In genomic region chr8:121901498-121902236, GRCm38 (mm10) we compare ENCODE assay signal across 9 mouse cellular contexts. TPM values are rescaled to one million over a fixed set of nuclear protein-coding genes. Genes with fewer than 3 reads are reported as not detected.
DNase-seq lines count a peak whose midpoint lies in the region; ATAC-seq and TF ChIP-seq lines count a peak whose summit lies in the region.
"Had no signal": no experiment of that assay in that cellular context is flagged by ENCODE, and none has a peak within 500 bp of the region (broad histone marks: within the 10 kb centered on the region; RNA-seq: fewer than 3 reads in every experiment).

No protein-coding gene starts in this region.

- H3K27ac ChIP-seq in layer of hippocampus, adult 2 months = peak overlapping the region; percentile 11
- peak overlapping the region; percentile 34 for H3K27ac ChIP-seq in embryonic fibroblast, embryonic 13.5 days (ENCODE audit: insufficient read depth, low read length)
- no peak overlapping the region for H3K27ac ChIP-seq in limb, embryonic 13.5 days
- H3K27ac ChIP-seq: macrophage had no signal

- 32% methylated on average over 8 of the region's 8 CpGs for WGBS in limb, embryonic 13.5 days

- no peak for TF ChIP-seq CTCF in layer of hippocampus, adult 2 months (conservative IDR thresholded peaks at IDR 0.05)
- TF ChIP-seq CTCF in embryonic fibroblast, embryonic 13.5 days (IDR thresholded peaks at IDR 0.05; ENCODE audit: borderline replicate concordance, insufficient read depth, low read length) = no peak

- no peak overlapping the region for H3K4me2 ChIP-seq in limb, embryonic 13.5 days (replicated peaks)

- H3K9me3 ChIP-seq in limb, embryonic 13.5 days = no peaks in the 10 kb centered on the region

- peaks cover 38% of the 10 kb centered on the region for H3K4me1 ChIP-seq in embryonic fibroblast, embryonic 13.5 days (ENCODE audit: control insufficient read depth, insufficient read depth, low read length)
- peaks cover 48% of the 10 kb centered on the region for H3K4me1 ChIP-seq in limb, embryonic 13.5 days

- H3K9ac ChIP-seq in limb, embryonic 13.5 days = peak overlapping the region; percentile 31

- no peaks in the 10 kb centered on the region for H3K27me3 ChIP-seq in limb, embryonic 13.5 days

- peak overlapping the region; percentile 27 for H3K4me3 ChIP-seq in layer of hippocampus, adult 2 months
- H3K4me3 ChIP-seq in embryonic fibroblast, embryonic 13.5 days (ENCODE audit: insufficient read depth, low read length) = no peak overlapping the region
- no peak overlapping the region for H3K4me3 ChIP-seq in limb, embryonic 13.5 days

- ATAC-seq in limb, embryonic 13.5 days (ENCODE audit: low FRiP score, low read depth) = no peak

- DNase-seq in layer of hippocampus, adult 2 months (ENCODE audit: low spot score in 2 of 2) = no peak
- DNase-seq in layer of hippocampus, postnatal 36 days = no peak
- DNase-seq in ZHBTc4 (ENCODE audit: low read depth, low spot score) = peak; percentile 51
- DNase-seq in layer of hippocampus, postnatal 10 days (ENCODE audit: low spot score in 2 of 2) = no peak
- no peak for DNase-seq in frontal cortex, postnatal 10 days (ENCODE audit: low spot score in 2 of 2)
- DNase-seq in lung, postnatal 25 days (ENCODE audit: low spot score) = no peak

- H3K36me3 ChIP-seq in limb, embryonic 13.5 days = no peaks in the 10 kb centered on the region

- TF ChIP-seq POLR2A in embryonic fibroblast, embryonic 13.5 days (IDR thresholded peaks at IDR 0.05; ENCODE audit: low read depth, low read length) = no peak

RNA-seq across cellular contexts. Expression of gene Slc7a5, which starts 5.8 kb away (rescaled TPM):
- total RNA-seq in layer of hippocampus, adult 2 months (2021) = 10 to 100 TPM; 66.5 to 68.7 TPM
- total RNA-seq in layer of hippocampus, postnatal 36 days (2021) = 10 to 100 TPM; 60.2 to 70.4 TPM
- polyA plus RNA-seq in embryonic fibroblast, embryonic 13.5 days (2011; ENCODE audit: insufficient read length, low read depth, missing spikeins) = 125 and 185 TPM in 2 replicates
- 14.2 TPM in 2 replicates for polyA plus RNA-seq in limb, embryonic 13.5 days (2015; fragmentation: Nextera tagmentation; extraction: Ambion mirVana)
- 100 to 1,000 TPM; 146 to 164 TPM for total RNA-seq in layer of hippocampus, postnatal 10 days (2021)

RNA-seq across cellular contexts. Expression of gene Car5a, which starts 43.0 kb away (rescaled TPM):
- not detected for total RNA-seq in layer of hippocampus, adult 2 months (2021)
- not detected for total RNA-seq in layer of hippocampus, postnatal 36 days (2021)
- 0.53 and 3.5 TPM in 2 replicates for polyA plus RNA-seq in embryonic fibroblast, embryonic 13.5 days (2011; ENCODE audit: insufficient read length, low read depth, missing spikeins)
- not detected in 2 replicates for polyA plus RNA-seq in limb, embryonic 13.5 days (2015; fragmentation: Nextera tagmentation; extraction: Ambion mirVana)
- not detected for total RNA-seq in layer of hippocampus, postnatal 10 days (2021)
- polyA plus RNA-seq: macrophage had no signal

RNA-seq across cellular contexts. Expression of gene Banp, which starts 47.9 kb away (rescaled TPM):
- 10 to 100 TPM; 32.7 to 61.0 TPM for total RNA-seq in layer of hippocampus, adult 2 months (2021)
- total RNA-seq in layer of hippocampus, postnatal 36 days (2021) = 10 to 100 TPM; 55.5 to 73.5 TPM
- 32.1 and 38.9 TPM in 2 replicates for polyA plus RNA-seq in embryonic fibroblast, embryonic 13.5 days (2011; ENCODE audit: insufficient read length, low read depth, missing spikeins)
- 42.0 and 53.6 TPM in 2 replicates for polyA plus RNA-seq in limb, embryonic 13.5 days (2015; fragmentation: Nextera tagmentation; extraction: Ambion mirVana)
- 10 to 100 TPM; 24.7 to 32.2 TPM for total RNA-seq in layer of hippocampus, postnatal 10 days (2021)
